Mouse (Mus musculus): ENCODE measurements around the gene Parn. TPM values are rescaled to one million over a fixed set of nuclear protein-coding genes. Genes with fewer than 3 reads are reported as not detected.

Parn gene
- polyA plus RNA-seq, 1 experiment from 2014 or later, result 15.5 TPM

Other genes starting within 250 kb of the Parn start
- 13.4 and 13.6 TPM in 2 replicates for gene Bfar, start 3.7 kb upstream of the Parn start, polyA plus RNA-seq (2015; fragmentation: Nextera tagmentation; extraction: Ambion mirVana)
- 2.2 TPM in 2 replicates for gene 3110001I22Rik, start 3.8 kb upstream of the Parn start, polyA plus RNA-seq (2015; fragmentation: Nextera tagmentation; extraction: Ambion mirVana)
- 0.21 TPM in 1 of 2 replicates, not detected in the other for gene Pla2g10, start 62.8 kb upstream of the Parn start, polyA plus RNA-seq (2015; fragmentation: Nextera tagmentation; extraction: Ambion mirVana)
- 19.2 and 21.0 TPM in 2 replicates for gene Rrn3, start 112.5 kb upstream of the Parn start, polyA plus RNA-seq (2015; fragmentation: Nextera tagmentation; extraction: Ambion mirVana)
- 38.0 and 38.7 TPM in 2 replicates for gene Ntan1, start 150.7 kb upstream of the Parn start, polyA plus RNA-seq (2015; fragmentation: Nextera tagmentation; extraction: Ambion mirVana)
- gene Pdxdc1, start 235.0 kb upstream of the Parn start, polyA plus RNA-seq (2015; fragmentation: Nextera tagmentation; extraction: Ambion mirVana), result 23.8 and 26.2 TPM in 2 replicates
- gene Mpv17l, start 235.0 kb upstream of the Parn start, polyA plus RNA-seq (2015; fragmentation: Nextera tagmentation; extraction: Ambion mirVana), result 1.5 and 1.9 TPM in 2 replicates